Mouse (Mus musculus) heart, postnatal 0 days (tissue): ENCODE results near the gene Ly6f.

Source experiments
- CTCF ChIP-seq: IDR thresholded peaks from 2 replicates; pipeline ENCODE4 v1.5.1; 2016; ENCODE audit warnings: antibody characterized with exemption, control low read depth, low read depth
- EP300 ChIP-seq: IDR thresholded peaks from 2 replicates; pipeline ENCODE4 v1.6.1; 2016; ENCODE audit warnings: antibody characterized with exemption, low read depth

GRCm38 (mm10) chr15:75240558-75240957 is 27.7 kb upstream of the Ly6f start:
- TF ChIP-seq CTCF (no peak), EP300 (no peak)
